Mouse (Mus musculus) retina, postnatal 7 days (tissue): Measurements from ENCODE around the gene Ifna4.

Source experiments
- DNase-seq: peaks from one replicate; pipeline ENCODE4 v3.0.0-alpha.2; 2012; ENCODE audit warnings: low read depth, low spot score

Gene Ifna4

DNA sequence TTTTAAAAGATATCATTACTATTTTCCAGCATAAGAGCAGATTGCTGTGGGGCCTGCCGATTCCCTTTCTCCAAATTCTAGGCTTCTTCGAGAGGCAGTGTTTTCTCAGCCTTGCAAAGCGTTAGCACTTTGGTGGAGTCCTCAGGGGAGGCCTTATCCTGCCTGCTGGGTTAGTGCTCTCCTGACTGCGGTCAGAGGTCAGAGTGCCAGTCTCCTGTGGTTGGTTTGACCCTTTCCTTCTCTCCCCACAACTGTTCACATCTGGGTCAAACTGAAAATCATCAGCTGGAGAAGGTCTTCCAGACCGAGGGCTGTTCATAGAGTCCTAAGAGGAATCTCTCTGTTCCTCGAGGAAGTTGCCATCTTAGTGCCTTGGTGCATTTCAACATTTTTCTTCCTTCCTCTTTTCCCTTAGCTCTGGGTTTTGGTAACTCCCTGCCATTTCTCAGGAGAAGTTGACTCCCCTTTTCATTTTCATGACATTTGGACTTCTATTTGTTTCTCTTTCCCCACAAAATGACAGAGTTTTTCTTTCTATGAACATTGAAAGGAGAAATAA, 23.4 kb downstream of the Ifna4 start:
- DNase-seq, result no peak

DNA sequence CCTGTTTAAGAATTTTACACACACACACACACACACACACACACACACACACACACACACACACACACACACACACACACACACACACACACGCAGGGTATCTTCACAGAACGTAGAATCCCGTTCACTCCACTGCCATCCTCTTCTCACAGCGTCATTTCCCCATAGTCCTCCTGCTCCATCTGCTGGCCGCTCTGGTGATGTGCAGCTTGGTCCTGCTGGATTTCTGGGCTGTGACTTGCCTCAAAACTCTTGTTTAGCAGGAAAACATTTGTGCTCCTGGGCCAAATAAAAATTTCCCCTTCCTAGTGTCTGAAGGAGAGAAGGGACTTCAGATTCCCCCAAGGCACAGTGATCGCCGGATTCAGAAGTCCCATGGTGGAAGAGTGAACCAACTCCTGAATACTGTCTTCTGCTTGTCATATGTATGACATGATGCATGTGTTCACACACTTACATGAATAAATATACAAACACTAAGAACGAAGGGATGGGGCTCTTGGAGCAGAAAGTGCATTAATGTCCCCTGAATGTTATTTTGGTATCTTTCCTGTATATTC, 25.8 kb downstream of the Ifna4 start:
- DNase-seq, result peak; percentile 54

DNA sequence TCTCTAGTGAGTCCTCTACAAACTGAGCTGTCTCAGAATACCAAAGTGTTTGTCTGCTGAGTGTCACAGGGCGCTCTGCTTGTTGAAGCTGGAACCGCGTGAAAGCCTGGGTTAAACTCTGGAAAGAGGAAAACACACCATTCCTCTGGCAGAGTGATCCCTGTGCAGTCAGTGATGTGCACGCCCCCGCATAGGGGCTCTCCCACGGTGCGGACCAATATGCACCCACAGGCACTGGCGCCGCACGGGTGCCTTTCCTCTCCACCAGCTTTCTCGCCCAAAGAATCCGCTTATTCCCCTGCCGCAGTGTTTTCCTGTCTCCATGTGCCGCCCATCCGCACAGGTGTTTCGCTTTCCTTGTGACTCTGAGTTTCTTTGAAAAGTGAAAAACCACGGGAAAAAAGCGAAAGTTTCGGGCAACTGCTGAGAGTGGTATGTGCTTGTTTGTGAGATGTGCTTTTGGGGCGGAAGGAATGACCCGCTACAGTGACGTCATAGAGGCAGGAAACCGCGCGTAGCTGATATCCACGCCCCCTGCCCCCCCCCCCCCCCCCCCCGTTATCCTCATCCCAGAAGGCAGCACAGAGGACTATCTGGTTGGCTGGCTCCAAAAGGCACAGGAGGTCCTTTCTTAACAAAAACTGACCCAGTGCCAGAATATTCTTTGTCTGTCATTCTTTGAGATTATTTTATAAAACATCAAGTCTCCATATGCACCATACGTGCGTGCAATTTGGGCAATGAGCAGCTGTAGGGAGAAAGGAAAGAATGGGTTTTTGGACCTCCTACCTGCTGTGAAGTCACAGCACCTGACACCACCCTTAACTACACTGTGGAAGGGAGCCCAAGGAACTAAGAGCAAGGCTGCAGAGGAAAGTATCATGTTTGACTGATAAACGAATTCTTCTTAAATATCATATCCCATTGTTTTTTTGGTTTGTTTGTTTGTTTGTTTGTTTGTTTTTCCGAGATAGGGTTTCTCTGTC, 26.6 kb downstream of the Ifna4 start:
- no peak for DNase-seq

DNA sequence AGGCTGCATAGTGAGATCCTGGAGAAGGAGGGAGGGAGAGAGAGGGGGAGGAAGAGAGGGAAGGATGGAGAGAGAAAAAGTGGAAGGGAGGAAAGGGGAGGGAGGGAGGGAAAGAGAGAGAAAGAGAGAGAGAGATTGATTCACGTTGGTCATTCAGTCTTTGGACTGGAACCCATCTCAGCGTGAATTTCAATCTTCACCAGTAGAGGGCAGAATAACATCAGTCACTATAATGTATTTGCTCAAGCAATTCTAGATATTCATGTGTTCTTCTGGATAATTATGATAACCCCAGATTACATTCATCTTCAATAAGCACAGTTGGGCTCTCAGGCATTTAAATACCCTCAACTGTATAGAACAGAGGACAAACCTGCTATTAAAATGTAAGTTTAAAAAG, 31.0 kb downstream of the Ifna4 start:
- no peak for DNase-seq

DNA sequence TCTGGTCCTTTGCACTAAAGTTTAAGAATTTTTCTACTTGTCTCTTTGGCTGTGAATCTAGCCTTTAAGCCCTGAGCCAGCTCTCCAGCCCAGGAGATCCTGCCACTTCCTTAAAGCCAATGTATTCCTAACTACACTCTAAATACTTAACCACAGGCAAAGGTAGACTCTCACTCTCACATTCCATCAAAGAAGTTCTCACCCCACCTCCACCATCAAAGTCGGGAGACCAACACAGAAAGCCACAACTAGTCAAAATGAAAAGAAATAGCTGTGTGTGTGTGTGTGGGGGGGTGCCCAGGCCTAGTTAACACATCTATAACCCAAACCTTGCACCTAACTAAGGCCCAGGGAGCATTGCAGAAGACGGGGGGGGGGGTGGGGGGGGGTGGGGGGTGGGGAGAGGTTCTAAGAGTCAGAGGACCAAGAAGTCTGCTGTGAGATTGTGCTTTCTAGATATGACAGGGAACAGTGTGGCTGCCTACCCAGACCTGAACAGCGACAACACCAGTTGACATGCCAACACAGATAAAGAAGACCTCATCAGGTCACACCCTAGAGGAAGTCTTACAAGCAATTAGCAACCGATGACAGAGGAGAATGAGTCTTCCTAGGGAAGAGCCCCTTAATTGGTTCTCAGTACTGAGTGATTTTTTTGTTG, 33.9 kb downstream of the Ifna4 start:
- DNase-seq, result no peak

DNA sequence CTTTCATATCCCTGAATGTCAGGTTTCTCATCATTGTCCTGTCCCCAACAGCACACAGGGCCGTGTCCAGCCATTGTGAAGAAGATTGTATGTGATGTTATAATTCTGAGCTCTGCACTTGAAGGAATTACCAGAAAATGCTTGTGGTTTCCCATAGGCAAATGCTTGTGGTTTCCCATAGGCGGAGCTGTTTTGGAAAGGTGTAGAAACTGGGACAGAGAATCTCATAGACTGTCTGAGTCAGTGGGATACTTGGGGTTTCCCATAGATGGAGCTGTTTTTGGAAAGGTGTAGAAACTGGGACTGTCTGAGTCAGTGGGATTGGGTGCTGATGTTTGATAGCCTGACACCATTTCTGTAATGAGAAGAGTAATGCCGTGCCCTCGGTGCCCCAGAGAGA, 34.9 kb downstream of the Ifna4 start:
- no peak for DNase-seq

DNA sequence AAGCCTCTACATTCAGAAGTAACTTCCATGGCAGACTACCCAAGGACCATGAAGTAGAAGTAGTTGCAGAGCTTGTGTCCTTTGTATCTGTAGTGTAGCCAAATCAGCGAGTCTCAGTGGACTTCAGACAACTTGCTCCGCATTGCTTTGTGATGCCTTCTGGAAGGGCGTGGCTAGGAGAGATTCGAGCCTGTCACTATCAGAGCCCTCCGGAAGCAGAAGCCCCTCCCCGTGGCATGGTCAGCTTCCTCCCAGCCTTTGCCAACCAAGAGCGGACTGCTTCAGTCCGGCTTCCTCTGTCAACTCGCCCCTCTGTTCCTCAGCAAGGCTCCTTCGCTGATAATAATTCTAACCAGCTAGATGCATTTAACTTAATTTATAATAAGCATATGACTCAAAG, 36.6 kb downstream of the Ifna4 start:
- no peak for DNase-seq

DNA sequence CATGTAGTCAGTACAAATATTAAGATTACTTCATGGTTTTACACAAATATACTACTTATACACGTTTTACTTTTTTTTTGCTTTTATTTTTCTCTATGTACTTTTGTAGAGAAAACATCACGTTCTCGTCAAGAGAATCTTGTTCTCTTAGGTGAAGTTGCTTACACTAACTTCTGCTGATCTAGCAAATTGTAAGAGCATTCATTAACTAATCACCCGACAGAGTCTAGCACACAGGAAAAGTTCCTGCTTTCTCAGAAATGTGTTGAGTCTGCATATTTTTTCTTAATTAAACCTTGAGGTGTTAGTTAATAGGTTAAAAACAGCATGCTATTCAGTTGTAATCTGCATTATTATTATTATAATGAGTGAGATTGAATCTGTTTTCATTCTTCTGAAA, 37.1 kb downstream of the Ifna4 start:
- DNase-seq, result no peak

DNA sequence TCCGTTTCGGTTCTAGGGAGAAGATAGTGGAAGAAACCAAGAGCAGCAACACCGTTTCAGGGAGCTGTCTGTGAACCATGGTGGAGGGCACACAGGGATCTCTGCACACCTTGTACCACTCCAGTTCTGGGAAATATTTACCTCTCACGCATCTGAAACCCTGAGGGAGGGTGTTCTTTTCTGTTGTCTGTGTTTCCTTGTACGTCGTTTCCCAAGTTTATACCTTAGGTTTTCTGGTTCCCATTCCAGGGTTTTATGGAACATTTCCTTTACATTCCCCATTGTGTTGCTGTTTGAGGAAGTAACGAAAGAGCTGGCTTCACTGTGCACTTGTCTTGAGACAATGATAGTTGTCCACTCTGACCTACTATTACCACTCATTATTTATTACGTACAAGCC, 38.4 kb downstream of the Ifna4 start, which contains the start of gene Ifne:
Ifne (minus strand) TSS at position 101 of the 400 bp plus-strand sequence.
- no peak for DNase-seq

DNA sequence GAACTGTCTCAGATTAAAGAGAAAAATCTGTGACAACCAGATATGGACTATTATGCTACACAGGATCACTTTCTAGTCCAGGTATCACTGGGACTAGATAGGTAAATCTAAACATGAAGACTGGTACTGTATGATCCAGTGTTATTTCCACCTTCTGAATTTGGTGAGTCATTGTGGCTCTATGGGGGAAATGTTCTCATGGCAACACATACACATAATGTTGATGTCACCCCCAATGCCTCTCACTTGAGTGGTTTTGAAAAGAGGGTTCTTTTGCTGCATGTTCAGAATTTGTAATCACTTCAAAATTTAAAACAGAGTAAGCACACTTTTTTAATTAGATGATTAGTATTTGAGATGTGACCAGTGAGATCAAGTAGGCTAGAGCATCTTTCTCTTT, 46.6 kb downstream of the Ifna4 start:
- no peak for DNase-seq
